Mouse (Mus musculus) hindbrain, embryonic 13.5 days (tissue): ENCODE results near the gene Tctex1d1. TPM values are rescaled to one million over a fixed set of nuclear protein-coding genes. Genes with fewer than 3 reads are reported as not detected.
A peak's percentile ranks its signal among the peaks of the same experiment; 100 is the strongest.

Experiments used
- ATAC-seq: fragments of 200-750 bp; cut with Nextera tagmentation; 2 replicates; pipeline ENCODE4 v1.8.0; 2017; ENCODE audit warnings: moderate TSS enrichment; ENCODE audit not compliant: low FRiP score
- H3K27ac ChIP-seq: fragments of 300-500 bp; sonication (generic); 2 replicates; pipeline ENCODE4 v1.5.1; 2015; ENCODE audit warnings: inconsistent platforms, mild to moderate bottlenecking, moderate library complexity
- H3K27me3 ChIP-seq: fragments of 300-500 bp; sonication (generic); 2 replicates; pipeline ENCODE4 v1.6.1; 2015; ENCODE audit warnings: mild to moderate bottlenecking, inconsistent platforms
- H3K36me3 ChIP-seq: fragments of 300-500 bp; sonication (generic); 2 replicates; pipeline ENCODE4 v1.6.1; 2015; ENCODE audit warnings: mild to moderate bottlenecking, inconsistent platforms
- H3K4me1 ChIP-seq: fragments of 300-500 bp; sonication (generic); replicated peaks from 2 replicates; pipeline ENCODE4 v1.6.1; 2015; ENCODE audit warnings: inconsistent platforms
- H3K4me2 ChIP-seq: fragments of 300-500 bp; sonication (generic); 2 replicates; pipeline ENCODE4 v1.6.1; 2015; ENCODE audit warnings: inconsistent platforms, mild to moderate bottlenecking, moderate library complexity
- H3K4me3 ChIP-seq: fragments of 300-500 bp; sonication (generic); 2 replicates; pipeline ENCODE4 v1.5.1; 2015; ENCODE audit warnings: mild to moderate bottlenecking, inconsistent platforms
- H3K9ac ChIP-seq: fragments of 300-500 bp; sonication (generic); 2 replicates; pipeline ENCODE4 v1.6.1; 2015; ENCODE audit warnings: mild to moderate bottlenecking, inconsistent platforms
- H3K9me3 ChIP-seq: fragments of 300-500 bp; sonication (generic); 2 replicates; pipeline ENCODE4 v1.6.1; 2016; ENCODE audit warnings: inconsistent platforms
- WGBS: fragments of 180-500 bp; shearing (Covaris S2); methylation state at CpG from one replicate; pipeline ENCODE4 v1.1.7; 2015; 5-methylcytosine and 5-hydroxymethylcytosine counted together
- polyA plus RNA-seq: library from polyadenylated mRNA; unstranded; fragments of >200 nt; fragmentation: Nextera tagmentation; extraction: Ambion mirVana; gene quantifications from 2 replicates; pipeline ENCODE4 v1.2.1, GENCODE M21; 2015

The Tctex1d1 gene
- polyA plus RNA-seq, 1 experiment from 2014 or later: 5.2 TPM

DNA sequence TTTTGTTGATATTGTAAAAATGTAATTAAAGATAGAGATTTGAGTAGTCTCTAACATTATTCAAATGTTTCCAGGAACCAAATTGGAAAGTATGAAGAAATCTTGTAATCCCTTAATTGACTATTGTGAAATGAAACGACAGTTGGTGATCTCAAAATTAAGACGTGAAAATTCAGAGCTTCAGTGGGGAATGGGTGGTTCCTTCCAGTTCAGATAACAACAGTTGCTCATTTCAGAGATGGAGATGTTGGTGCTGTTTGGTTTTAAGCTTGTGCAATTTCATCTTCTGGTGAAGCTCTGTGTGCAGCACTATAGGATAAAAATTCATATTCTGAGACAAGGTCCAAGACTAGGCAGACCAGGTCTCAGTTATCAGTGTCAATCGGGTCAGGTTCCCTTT, 6.3 kb upstream of the Tctex1d1 start:
- Histone ChIP-seq H3K9ac (no peak overlapping the region), H3K27ac (no peak overlapping the region), H3K4me3 (no peak overlapping the region), H3K4me1 (0 out of 2 replicates have a peak, but pooled peaks cover 3% of the 10 kb centered on the region), H3K9me3 (no peaks in the 10 kb centered on the region), H3K4me2 (no peak overlapping the region), H3K27me3 (peaks cover 4% of the 10 kb centered on the region; the same call in 1 of the 2 replicates), H3K36me3 (peaks cover 18% of the 10 kb centered on the region)
- ATAC-seq: no peak
- WGBS: 83% methylated on average over 3 of the region's 3 CpGs

DNA sequence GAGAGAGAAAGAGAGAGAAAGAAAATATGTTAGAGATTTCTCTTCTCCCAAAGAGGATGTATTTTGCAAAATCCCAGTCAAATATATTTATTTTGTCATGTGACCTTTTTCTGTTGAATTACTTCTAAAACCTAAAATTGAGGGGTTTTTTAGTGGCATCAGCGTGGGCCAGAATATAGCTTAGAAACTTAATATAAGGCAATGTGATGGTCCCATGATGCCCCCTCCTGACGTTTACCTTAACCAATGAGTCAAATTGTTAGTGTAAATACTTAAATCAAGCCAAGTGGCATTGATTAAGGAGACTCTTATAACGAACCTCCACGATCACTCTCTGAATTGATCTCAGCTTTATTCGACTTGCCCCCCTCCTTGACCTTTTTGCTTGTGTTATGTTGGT, 4.2 kb upstream of the Tctex1d1 start:
- Histone ChIP-seq H3K9me3 (no peaks in the 10 kb centered on the region), H3K9ac (no peak overlapping the region), H3K4me1 (peaks cover 12% of the 10 kb centered on the region), H3K36me3 (peaks cover 6% of the 10 kb centered on the region; the same call in 1 of the 2 replicates), H3K4me2 (no peak overlapping the region), H3K27me3 (peaks cover 13% of the 10 kb centered on the region), H3K27ac (no peak overlapping the region), H3K4me3 (no peak overlapping the region)
- 63% methylated on average over 5 of the region's 5 CpGs for WGBS
- no peak for ATAC-seq

DNA sequence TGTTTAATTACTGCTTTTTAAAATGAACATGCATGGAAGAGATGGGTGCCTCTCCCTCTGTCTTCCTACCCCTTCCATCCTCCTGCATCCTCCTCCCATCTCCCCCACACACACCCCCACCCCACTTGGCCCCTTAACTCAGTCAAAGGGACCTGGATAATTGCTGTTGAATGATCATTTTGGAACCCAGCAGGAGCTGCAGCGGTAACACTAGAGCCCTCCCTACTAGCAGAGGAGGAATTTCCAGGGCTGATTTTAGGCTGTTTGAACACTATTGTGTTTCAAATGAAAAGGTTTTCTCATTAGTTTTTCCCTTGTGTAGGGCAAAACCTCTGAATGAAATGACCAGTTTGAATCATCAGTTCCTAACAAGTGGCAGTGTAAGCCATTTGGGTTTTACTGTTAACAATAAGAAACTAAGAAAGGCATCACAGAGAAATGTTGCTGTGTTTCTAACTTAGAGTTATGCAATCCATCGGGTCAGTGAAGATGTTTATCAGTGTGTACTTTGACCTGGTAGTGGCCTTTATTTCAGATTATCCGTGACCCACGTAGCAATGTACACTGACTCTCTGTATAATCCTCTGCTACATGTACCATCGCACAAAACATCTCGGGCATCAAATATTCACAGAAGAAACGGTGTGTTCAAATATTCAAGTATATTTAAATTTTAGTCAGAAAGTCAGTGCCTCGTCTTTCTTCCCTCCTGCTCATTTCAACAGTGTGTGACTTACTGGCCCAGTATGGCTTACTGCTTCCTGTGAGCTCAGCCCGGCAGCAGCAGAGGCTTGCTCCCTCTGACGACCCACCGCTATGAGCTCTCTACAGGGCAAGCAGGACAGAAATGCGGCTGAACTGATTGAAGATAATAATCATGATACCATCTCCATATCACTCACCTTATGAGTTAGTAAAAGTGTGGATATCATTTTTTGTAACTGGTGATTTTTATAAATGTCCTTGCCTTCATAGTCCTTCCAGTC, 1.8 kb upstream of the Tctex1d1 start:
- 22% methylated on average over 12 of the region's 12 CpGs for WGBS
- Histone ChIP-seq H3K4me3 (no peak overlapping the region), H3K27me3 (peaks cover 16% of the 10 kb centered on the region)

DNA sequence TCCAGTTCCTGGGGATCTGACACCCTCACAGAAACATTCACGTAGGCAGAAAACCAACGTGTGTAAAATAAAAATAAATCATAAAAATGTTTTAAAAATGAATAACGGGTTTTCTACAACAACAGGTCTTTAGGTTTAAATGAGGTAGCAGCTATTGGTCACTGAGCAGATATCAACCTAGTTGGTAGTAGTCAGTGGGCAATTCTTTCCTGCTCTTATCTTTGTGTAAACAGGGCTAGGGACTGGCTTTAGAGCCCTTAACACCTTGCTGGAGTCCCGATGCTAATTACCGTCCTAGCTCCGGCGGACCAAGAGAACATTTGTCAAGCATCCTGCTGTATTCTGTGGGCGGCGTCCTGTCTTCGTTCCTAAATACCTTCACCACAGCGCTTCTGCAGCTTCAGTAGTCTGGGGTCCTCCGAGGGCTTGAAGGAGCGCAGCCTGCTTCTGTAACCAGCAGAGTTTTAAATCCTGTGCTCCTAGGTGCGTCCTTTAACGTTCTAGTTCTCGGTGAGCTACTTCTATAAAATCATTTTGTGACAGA, 556 bp upstream of the Tctex1d1 start:
- Histone ChIP-seq H3K9ac (peak overlapping the region; percentile 49; the same call in 1 of the 2 replicates), H3K9me3 (no peaks in the 10 kb centered on the region), H3K27me3 (peaks cover 16% of the 10 kb centered on the region), H3K4me1 (peaks cover 12% of the 10 kb centered on the region), H3K4me2 (peak overlapping the region; percentile 67), H3K36me3 (no peaks in the 10 kb centered on the region), H3K27ac (no peak overlapping the region), H3K4me3 (peak overlapping the region; percentile 36)
- no peak for ATAC-seq
- 14% methylated on average over 16 of the region's 16 CpGs for WGBS

More for the DNA sequence above, 1.8 kb upstream of the Tctex1d1 start:
- Histone ChIP-seq H3K9me3 (no peaks in the 10 kb centered on the region), H3K4me2 (no peak overlapping the region), H3K36me3 (no peaks in the 10 kb centered on the region), H3K27ac (no peak overlapping the region), H3K4me1 (peaks cover 12% of the 10 kb centered on the region), H3K9ac (no peak overlapping the region)
- no peak for ATAC-seq

DNA sequence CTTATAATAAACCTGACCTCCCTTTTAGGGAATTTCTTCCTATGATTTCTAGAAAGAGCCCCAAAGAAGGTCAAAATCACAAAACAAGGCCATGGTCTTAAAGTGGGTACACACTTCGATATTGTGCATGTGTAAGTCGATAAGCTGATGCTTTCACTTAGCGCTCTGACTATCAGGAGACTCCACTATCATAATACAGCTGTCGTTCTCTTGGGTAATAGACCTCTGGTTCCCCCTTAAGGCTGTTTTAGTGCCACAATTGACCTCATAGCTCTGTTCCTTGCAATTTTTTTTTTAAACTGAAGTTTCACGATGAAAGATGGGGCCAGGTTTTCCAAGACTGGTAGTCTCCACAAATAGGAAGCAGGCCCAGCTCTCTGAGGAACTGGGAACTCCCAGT, 979 bp downstream of the Tctex1d1 start:
- Histone ChIP-seq H3K27ac (no peak overlapping the region), H3K4me1 (peaks cover 12% of the 10 kb centered on the region), H3K4me2 (peak overlapping the region; percentile 67), H3K4me3 (no peak overlapping the region), H3K9ac (no peak overlapping the region), H3K36me3 (no peaks in the 10 kb centered on the region), H3K27me3 (peaks cover 16% of the 10 kb centered on the region), H3K9me3 (no peaks in the 10 kb centered on the region)
- ATAC-seq: no peak
- WGBS: 66% methylated on average over 5 of the region's 5 CpGs

DNA sequence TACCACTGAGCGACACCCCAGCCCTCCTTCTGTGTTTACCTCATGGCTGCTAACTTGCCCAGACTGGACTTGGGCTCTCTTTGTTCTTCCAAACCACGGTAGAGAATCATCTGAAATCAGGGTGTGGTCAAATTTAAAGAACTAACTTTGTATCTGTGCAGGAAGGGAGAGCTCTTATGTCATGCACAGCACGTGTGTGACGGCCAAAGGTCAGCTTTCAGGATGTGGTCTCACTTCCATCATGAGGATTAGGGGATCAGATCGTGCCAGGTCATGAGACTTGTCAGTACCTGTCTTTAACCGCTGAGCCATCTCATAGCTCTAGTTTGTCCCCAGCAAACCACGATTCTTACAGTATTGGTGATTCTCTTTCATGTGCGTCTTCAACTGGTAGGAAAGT, 3.3 kb downstream of the Tctex1d1 start:
- no peaks in the 10 kb centered on the region for H3K36me3 ChIP-seq
- H3K27ac ChIP-seq: no peak overlapping the region
- no peaks in the 10 kb centered on the region for H3K9me3 ChIP-seq
- ATAC-seq: no peak
- WGBS: 91% methylated on average over 8 of the region's 8 CpGs
- H3K4me1 ChIP-seq: peaks cover 10% of the 10 kb centered on the region
- H3K27me3 ChIP-seq: peaks cover 12% of the 10 kb centered on the region; the same call in 1 of the 2 replicates
- no peak overlapping the region for H3K9ac ChIP-seq
- no peak overlapping the region for H3K4me3 ChIP-seq
- H3K4me2 ChIP-seq: no peak overlapping the region

DNA sequence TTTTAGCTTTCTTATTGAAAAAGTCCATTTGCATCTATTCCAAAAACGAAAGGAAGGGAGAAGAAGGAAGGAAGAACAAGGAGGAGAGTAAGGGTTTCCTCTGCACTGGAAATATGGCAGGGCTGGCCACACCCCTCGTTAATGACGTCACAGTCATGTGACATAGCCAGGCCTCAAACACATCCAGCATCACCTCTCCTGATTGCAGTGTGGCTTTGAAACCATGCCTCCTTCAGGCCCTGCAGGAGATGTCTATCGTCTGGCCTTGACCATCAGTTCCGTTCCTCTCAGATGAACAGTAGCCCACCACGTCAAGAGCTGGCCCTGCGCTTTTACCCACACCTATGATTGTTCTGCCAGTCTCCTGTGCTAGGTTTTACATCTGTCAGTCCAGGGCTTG, 7.8 kb downstream of the Tctex1d1 start:
- H3K4me3 ChIP-seq: no peak overlapping the region
- no peaks in the 10 kb centered on the region for H3K9me3 ChIP-seq
- H3K36me3 ChIP-seq: no peaks in the 10 kb centered on the region
- H3K27ac ChIP-seq: no peak overlapping the region
- no peak overlapping the region for H3K9ac ChIP-seq
- no peaks in the 10 kb centered on the region for H3K27me3 ChIP-seq
- no peak overlapping the region for H3K4me2 ChIP-seq
- WGBS: 74% methylated on average over 7 of the region's 7 CpGs
- no peak for ATAC-seq
- H3K4me1 ChIP-seq: 0 out of 2 replicates have a peak, but pooled peaks cover 3% of the 10 kb centered on the region

DNA sequence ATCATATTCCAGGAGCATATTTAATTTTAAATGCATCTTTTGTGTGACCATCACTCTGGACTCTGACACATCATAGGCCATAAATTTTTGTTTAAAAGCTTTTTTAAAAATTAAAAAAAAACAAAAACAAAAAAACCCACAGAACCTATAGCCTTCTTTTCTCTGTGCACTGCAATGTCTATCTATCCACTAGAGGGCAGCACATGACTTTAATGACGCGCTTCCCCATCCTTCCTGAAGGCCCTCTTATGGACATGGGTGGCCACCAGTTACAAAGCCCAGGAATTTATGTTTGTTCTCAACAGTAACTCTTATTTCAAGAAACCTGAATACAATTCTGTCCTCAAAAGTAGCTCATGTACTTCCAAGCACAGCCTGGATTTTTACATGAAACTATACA, 8.5 kb downstream of the Tctex1d1 start:
- H3K36me3 ChIP-seq: no peaks in the 10 kb centered on the region
- no peak overlapping the region for H3K4me3 ChIP-seq
- H3K27me3 ChIP-seq: no peaks in the 10 kb centered on the region
- no peak overlapping the region for H3K9ac ChIP-seq
- no peak overlapping the region for H3K4me2 ChIP-seq
- peak; percentile 72; the same call in 1 of the 2 replicates for ATAC-seq
- 2% methylated on average over 2 of the region's 2 CpGs for WGBS
- no peak overlapping the region for H3K27ac ChIP-seq
- H3K9me3 ChIP-seq: no peaks in the 10 kb centered on the region
- H3K4me1 ChIP-seq: 0 out of 2 replicates have a peak, but pooled peaks cover 3% of the 10 kb centered on the region

DNA sequence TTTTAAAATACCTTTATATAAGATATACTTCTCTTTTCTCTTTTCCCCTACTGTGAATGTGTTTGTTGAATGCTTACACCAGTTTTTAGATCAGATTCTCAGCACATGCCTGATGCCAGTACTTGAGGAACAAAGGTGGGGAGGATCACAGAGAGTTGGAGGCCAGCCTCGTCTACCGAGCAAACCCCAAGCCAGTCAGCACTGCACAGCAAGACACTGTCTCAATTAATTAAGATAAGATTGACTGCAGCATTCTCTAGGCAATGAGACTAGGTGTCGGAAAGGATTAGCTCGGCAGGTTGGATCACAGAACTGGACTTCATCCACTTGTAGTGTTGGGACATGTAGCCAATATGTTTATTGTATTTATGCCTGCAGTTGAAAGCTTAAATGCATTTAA, 8.9 kb downstream of the Tctex1d1 start:
- Histone ChIP-seq H3K9me3 (no peaks in the 10 kb centered on the region), H3K27ac (no peak overlapping the region), H3K4me3 (no peak overlapping the region), H3K36me3 (no peaks in the 10 kb centered on the region), H3K9ac (no peak overlapping the region), H3K4me2 (no peak overlapping the region), H3K27me3 (no peaks in the 10 kb centered on the region), H3K4me1 (0 out of 2 replicates have a peak, but pooled peaks cover 3% of the 10 kb centered on the region)
- no peak for ATAC-seq
- WGBS: 52% methylated on average over 4 of the region's 4 CpGs

DNA sequence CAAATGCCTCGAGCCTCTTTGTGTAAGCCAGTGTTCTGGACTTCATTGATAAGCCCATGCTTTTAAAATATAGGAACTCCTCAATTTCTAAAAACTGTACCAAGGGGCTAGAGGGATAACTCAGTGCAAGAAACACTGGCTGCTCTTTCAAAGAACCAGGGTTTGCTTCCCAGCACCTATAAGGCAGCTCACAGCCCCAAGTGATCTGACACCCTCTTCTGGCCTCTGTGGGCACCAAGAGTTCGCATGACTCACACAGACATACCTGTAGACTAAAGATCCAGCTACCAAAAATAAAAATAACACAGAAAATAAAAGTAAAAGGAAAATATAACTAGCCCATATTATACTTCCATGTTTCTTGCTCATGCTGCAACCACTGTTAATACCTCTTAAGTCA, 9.3 kb downstream of the Tctex1d1 start:
- Histone ChIP-seq H3K27me3 (no peaks in the 10 kb centered on the region), H3K4me1 (0 out of 2 replicates have a peak, but pooled peaks cover 3% of the 10 kb centered on the region), H3K4me2 (no peak overlapping the region), H3K36me3 (no peaks in the 10 kb centered on the region), H3K4me3 (no peak overlapping the region), H3K9me3 (no peaks in the 10 kb centered on the region), H3K27ac (no peak overlapping the region), H3K9ac (no peak overlapping the region)
- no peak for ATAC-seq
- 79% methylated on average over 2 of the region's 2 CpGs for WGBS

DNA sequence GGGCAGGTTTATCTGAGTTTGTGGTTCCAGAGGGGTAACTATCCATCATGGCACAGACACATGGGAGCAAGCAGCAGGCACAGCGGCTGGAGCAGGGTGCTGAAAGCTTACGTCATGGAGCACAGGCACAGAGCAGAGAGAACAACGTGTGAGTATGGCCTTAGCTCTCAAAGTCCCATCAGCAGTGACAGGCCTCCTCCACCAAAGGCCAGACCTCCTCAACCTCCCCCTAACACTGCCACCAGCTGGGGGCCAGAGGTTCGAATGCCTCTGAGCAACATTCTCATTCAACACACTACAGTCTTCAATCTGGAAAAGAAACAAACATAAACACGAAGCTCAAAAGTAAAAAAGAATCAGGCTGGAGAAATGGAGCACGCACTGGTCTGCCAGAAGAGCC, 10.1 kb downstream of the Tctex1d1 start:
- no peak overlapping the region for H3K4me3 ChIP-seq
- H3K27me3 ChIP-seq: no peaks in the 10 kb centered on the region
- no peaks in the 10 kb centered on the region for H3K9me3 ChIP-seq
- no peak overlapping the region for H3K27ac ChIP-seq
- H3K4me2 ChIP-seq: no peak overlapping the region
- H3K9ac ChIP-seq: no peak overlapping the region
- no peak for ATAC-seq
- 82% methylated on average over 6 of the region's 6 CpGs for WGBS
- H3K36me3 ChIP-seq: no peaks in the 10 kb centered on the region
- 0 out of 2 replicates have a peak, but pooled peaks cover 3% of the 10 kb centered on the region for H3K4me1 ChIP-seq

DNA sequence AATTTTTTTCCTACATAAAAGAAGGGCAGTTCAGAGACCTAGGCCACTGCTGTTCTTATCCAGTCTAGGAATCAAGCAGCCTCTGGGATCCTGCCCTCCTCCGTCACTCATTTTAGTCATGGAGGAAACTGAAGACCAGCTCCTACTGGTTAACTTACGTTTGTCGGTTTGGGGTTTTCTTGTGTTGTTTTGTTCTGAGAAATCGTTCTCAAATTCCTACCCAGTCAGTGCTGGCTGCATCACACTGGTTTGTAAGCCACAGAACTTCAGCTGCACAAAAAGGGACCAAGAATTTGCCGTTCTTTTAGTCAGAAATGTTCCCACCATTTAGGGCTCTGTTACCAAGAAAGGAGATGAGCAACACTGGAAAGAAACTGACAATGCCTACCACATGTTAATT, 11.0 kb downstream of the Tctex1d1 start:
- H3K9ac ChIP-seq: no peak overlapping the region
- WGBS: 82% methylated on average over 5 of the region's 5 CpGs
- no peaks in the 10 kb centered on the region for H3K9me3 ChIP-seq
- ATAC-seq: no peak
- no peak overlapping the region for H3K27ac ChIP-seq
- 0 out of 2 replicates have a peak, but pooled peaks cover 3% of the 10 kb centered on the region for H3K4me1 ChIP-seq
- no peak overlapping the region for H3K4me3 ChIP-seq
- no peaks in the 10 kb centered on the region for H3K27me3 ChIP-seq
- no peak overlapping the region for H3K4me2 ChIP-seq
- no peaks in the 10 kb centered on the region for H3K36me3 ChIP-seq
